Mouse (Mus musculus) limb, embryonic 13.5 days (tissue): ENCODE measurements around the gene Ubiad1. TPM values are rescaled to one million over a fixed set of nuclear protein-coding genes. Genes with fewer than 3 reads are reported as not detected.

ENCODE experiments used
- ATAC-seq: fragments of 200-750 bp; cut with Nextera tagmentation; 2 replicates; pipeline ENCODE4 v1.8.0; 2017; ENCODE audit warnings: low read depth, moderate number of reproducible peaks, moderate TSS enrichment; ENCODE audit not compliant: low FRiP score
- H3K27ac ChIP-seq: fragments of 300-500 bp; sonication (generic); 2 replicates; pipeline ENCODE4 v1.5.1; 2015; ENCODE audit warnings: inconsistent platforms, mild to moderate bottlenecking, moderate library complexity
- H3K27me3 ChIP-seq: fragments of 300-500 bp; sonication (generic); 2 replicates; pipeline ENCODE4 v1.6.1; 2015; ENCODE audit warnings: mild to moderate bottlenecking, inconsistent platforms
- H3K36me3 ChIP-seq: fragments of 300-500 bp; sonication (generic); 2 replicates; pipeline ENCODE4 v1.6.1; 2015; ENCODE audit warnings: inconsistent platforms, mild to moderate bottlenecking, moderate library complexity
- H3K4me1 ChIP-seq: fragments of 300-500 bp; sonication (generic); 2 replicates; pipeline ENCODE4 v1.6.1; 2015; ENCODE audit warnings: inconsistent platforms
- H3K4me2 ChIP-seq: fragments of 300-500 bp; sonication (generic); replicated peaks from 2 replicates; pipeline ENCODE4 v1.6.1; 2015; ENCODE audit warnings: inconsistent platforms, mild to moderate bottlenecking, moderate library complexity
- H3K4me3 ChIP-seq: fragments of 300-500 bp; sonication (generic); 2 replicates; pipeline ENCODE4 v1.5.1; 2015; ENCODE audit warnings: moderate library complexity, mild to moderate bottlenecking, inconsistent platforms
- H3K9ac ChIP-seq: fragments of 300-500 bp; sonication (generic); 2 replicates; pipeline ENCODE4 v1.6.1; 2015; ENCODE audit warnings: mild to moderate bottlenecking, inconsistent platforms
- H3K9me3 ChIP-seq: fragments of 300-500 bp; sonication (generic); 2 replicates; pipeline ENCODE4 v1.6.1; 2016; ENCODE audit warnings: inconsistent platforms
- WGBS: fragments of 180-500 bp; shearing (Covaris S2); methylation state at CpG from one replicate; pipeline ENCODE4 v1.1.7; 2015; 5-methylcytosine and 5-hydroxymethylcytosine counted together
- polyA plus RNA-seq: library from polyadenylated mRNA; unstranded; fragments of >200 nt; fragmentation: Nextera tagmentation; extraction: Ambion mirVana; gene quantifications from 2 replicates; pipeline ENCODE4 v1.2.1, GENCODE M21; 2015

Gene Ubiad1
- polyA plus RNA-seq, 1 experiment from 2014 or later, result 23.1 TPM

- no peak overlapping the region for H3K4me2 ChIP-seq
- H3K4me3 ChIP-seq, result no peak overlapping the region
- H3K9ac ChIP-seq, result no peak overlapping the region
- H3K27me3 ChIP-seq, result no peaks in the 10 kb centered on the region
- 93% methylated on average over 7 of the region's 7 CpGs for WGBS
- ATAC-seq, result no peak
- no peaks in the 10 kb centered on the region for H3K9me3 ChIP-seq
- H3K4me1 ChIP-seq, result peaks cover 19% of the 10 kb centered on the region
- peaks cover 8% of the 10 kb centered on the region; the same call in 1 of the 2 replicates for H3K36me3 ChIP-seq
- H3K27ac ChIP-seq, result no peak overlapping the region
Measured at GRCm38 (mm10) chr4:148442598-148442997, 2.0 kb downstream of the Ubiad1 start.

- H3K9ac ChIP-seq, result no peak overlapping the region
- H3K4me3 ChIP-seq, result no peak overlapping the region
- WGBS, result 95% methylated on average over 5 of the region's 5 CpGs
- peaks cover 17% of the 10 kb centered on the region for H3K4me1 ChIP-seq
- no peak for ATAC-seq
- no peaks in the 10 kb centered on the region for H3K27me3 ChIP-seq
- no peaks in the 10 kb centered on the region for H3K9me3 ChIP-seq
- H3K36me3 ChIP-seq, result peaks cover 8% of the 10 kb centered on the region; the same call in 1 of the 2 replicates
- H3K27ac ChIP-seq, result no peak overlapping the region
- H3K4me2 ChIP-seq, result no peak overlapping the region
Measured at GRCm38 (mm10) chr4:148441931-148442330, 2.6 kb downstream of the Ubiad1 start.

GRCm38 (mm10) chr4:148435657-148436330 lies 8.8 kb downstream of the Ubiad1 start:
- Histone ChIP-seq H3K36me3 (peaks cover 31% of the 10 kb centered on the region), H3K4me3 (no peak overlapping the region), H3K4me1 (no peaks in the 10 kb centered on the region), H3K4me2 (no peak overlapping the region), H3K27me3 (no peaks in the 10 kb centered on the region), H3K27ac (no peak overlapping the region), H3K9ac (0 out of 2 replicates have a peak overlapping the region, but pooled peaks have one; percentile 13), H3K9me3 (no peaks in the 10 kb centered on the region)
- WGBS, result 72% methylated on average over 6 of the region's 6 CpGs
- ATAC-seq, result no peak

GRCm38 (mm10) chr4:148435106-148435505 lies 9.5 kb downstream of the Ubiad1 start:
- 84% methylated on average over 3 of the region's 3 CpGs for WGBS
- no peak overlapping the region for H3K27ac ChIP-seq
- no peaks in the 10 kb centered on the region for H3K4me1 ChIP-seq
- peaks cover 26% of the 10 kb centered on the region for H3K36me3 ChIP-seq
- 0 out of 2 replicates have a peak overlapping the region, but pooled peaks have one; percentile 13 for H3K9ac ChIP-seq
- no peak for ATAC-seq
- H3K27me3 ChIP-seq, result no peaks in the 10 kb centered on the region
- H3K4me3 ChIP-seq, result no peak overlapping the region
- H3K9me3 ChIP-seq, result no peaks in the 10 kb centered on the region
- H3K4me2 ChIP-seq, result no peak overlapping the region

- Histone ChIP-seq H3K27me3 (no peaks in the 10 kb centered on the region), H3K4me1 (no peaks in the 10 kb centered on the region), H3K9ac (no peak overlapping the region), H3K27ac (no peak overlapping the region), H3K4me2 (no peak overlapping the region), H3K9me3 (no peaks in the 10 kb centered on the region), H3K36me3 (peaks cover 24% of the 10 kb centered on the region), H3K4me3 (no peak overlapping the region)
- WGBS, result 86% methylated on average over 4 of the region's 4 CpGs
- ATAC-seq, result no peak
Measured at GRCm38 (mm10) chr4:148434554-148434953, 10.0 kb downstream of the Ubiad1 start.

- H3K9ac ChIP-seq, result no peak overlapping the region
- no peak overlapping the region for H3K27ac ChIP-seq
- no peak for ATAC-seq
- H3K4me1 ChIP-seq, result no peaks in the 10 kb centered on the region
- peaks cover 24% of the 10 kb centered on the region for H3K36me3 ChIP-seq
- no peaks in the 10 kb centered on the region for H3K9me3 ChIP-seq
- H3K4me3 ChIP-seq, result no peak overlapping the region
- H3K27me3 ChIP-seq, result no peaks in the 10 kb centered on the region
- 85% methylated on average over 5 of the region's 5 CpGs for WGBS
- H3K4me2 ChIP-seq, result no peak overlapping the region
Measured at GRCm38 (mm10) chr4:148433813-148434212, 10.8 kb downstream of the Ubiad1 start.

GRCm38 (mm10) chr4:148433336-148433735 lies 11.2 kb downstream of the Ubiad1 start:
- Histone ChIP-seq H3K9me3 (no peaks in the 10 kb centered on the region), H3K4me2 (no peak overlapping the region), H3K9ac (no peak overlapping the region), H3K27me3 (no peaks in the 10 kb centered on the region), H3K36me3 (peaks cover 24% of the 10 kb centered on the region), H3K4me3 (no peak overlapping the region), H3K27ac (no peak overlapping the region), H3K4me1 (no peaks in the 10 kb centered on the region)
- no peak for ATAC-seq
- WGBS, result 62% methylated on average over 18 of the region's 18 CpGs

GRCm38 (mm10) chr4:148432488-148432887 lies 12.1 kb downstream of the Ubiad1 start:
- H3K4me1 ChIP-seq, result no peaks in the 10 kb centered on the region
- ATAC-seq, result no peak
- H3K9ac ChIP-seq, result no peak overlapping the region
- no peak overlapping the region for H3K4me2 ChIP-seq
- 91% methylated on average over 4 of the region's 4 CpGs for WGBS
- H3K36me3 ChIP-seq, result peaks cover 24% of the 10 kb centered on the region
- no peak overlapping the region for H3K27ac ChIP-seq
- H3K27me3 ChIP-seq, result no peaks in the 10 kb centered on the region
- H3K4me3 ChIP-seq, result no peak overlapping the region
- no peaks in the 10 kb centered on the region for H3K9me3 ChIP-seq

GRCm38 (mm10) chr4:148430880-148431519 lies 13.6 kb downstream of the Ubiad1 start:
- no peaks in the 10 kb centered on the region for H3K4me1 ChIP-seq
- H3K27ac ChIP-seq, result no peak overlapping the region
- no peak overlapping the region for H3K4me3 ChIP-seq
- ATAC-seq, result no peak
- H3K36me3 ChIP-seq, result peaks cover 20% of the 10 kb centered on the region
- 68% methylated on average over 11 of the region's 11 CpGs for WGBS
- no peak overlapping the region for H3K4me2 ChIP-seq
- no peaks in the 10 kb centered on the region for H3K9me3 ChIP-seq
- no peak overlapping the region for H3K9ac ChIP-seq
- no peaks in the 10 kb centered on the region for H3K27me3 ChIP-seq

- H3K4me1 ChIP-seq, result no peaks in the 10 kb centered on the region
- no peaks in the 10 kb centered on the region for H3K27me3 ChIP-seq
- H3K4me2 ChIP-seq, result no peak overlapping the region
- H3K4me3 ChIP-seq, result no peak overlapping the region
- 24% methylated on average over 6 of the region's 6 CpGs for WGBS
- H3K36me3 ChIP-seq, result peaks cover 8% of the 10 kb centered on the region; the same call in 1 of the 2 replicates
- H3K27ac ChIP-seq, result no peak overlapping the region
- H3K9me3 ChIP-seq, result no peaks in the 10 kb centered on the region
- H3K9ac ChIP-seq, result no peak overlapping the region
- ATAC-seq, result peak; percentile 51; the same call in 1 of the 2 replicates
Measured at GRCm38 (mm10) chr4:148429686-148430085, 14.9 kb downstream of the Ubiad1 start.

- ATAC-seq, result no peak
- Histone ChIP-seq H3K9ac (no peak overlapping the region), H3K36me3 (peaks cover 7% of the 10 kb centered on the region; the same call in 1 of the 2 replicates), H3K4me1 (no peaks in the 10 kb centered on the region), H3K27ac (no peak overlapping the region), H3K9me3 (no peaks in the 10 kb centered on the region), H3K4me2 (no peak overlapping the region), H3K4me3 (no peak overlapping the region), H3K27me3 (no peaks in the 10 kb centered on the region)
- 82% methylated on average over 11 of the region's 11 CpGs for WGBS
Measured at GRCm38 (mm10) chr4:148429121-148429520, 15.4 kb downstream of the Ubiad1 start.

GRCm38 (mm10) chr4:148428544-148428943 lies 16.0 kb downstream of the Ubiad1 start:
- Histone ChIP-seq H3K4me2 (no peak overlapping the region), H3K27me3 (no peaks in the 10 kb centered on the region), H3K4me3 (no peak overlapping the region), H3K4me1 (no peaks in the 10 kb centered on the region), H3K27ac (no peak overlapping the region), H3K9me3 (no peaks in the 10 kb centered on the region), H3K9ac (no peak overlapping the region), H3K36me3 (0 out of 2 replicates have a peak, but pooled peaks cover 3% of the 10 kb centered on the region)
- 82% methylated on average over 5 of the region's 5 CpGs for WGBS
- ATAC-seq, result no peak
